Mouse (Mus musculus) adrenal gland, adult 8-10 months (tissue): ENCODE data around the gene Tmem248. TPM values are rescaled to one million over a fixed set of nuclear protein-coding genes. Genes with fewer than 3 reads are reported as not detected.

Experiments
- DNase-seq: peaks from one replicate; pipeline ENCODE4 v3.0.0; 2022
- total RNA-seq, 4 experiments: library from RNA; stranded (reverse); gene quantifications; 2 replicates each; pipeline ENCODE4 v1.2.4; 2022

Tmem248 gene
- total RNA-seq, 4 experiments from 2014 or later = 69.6 to 86.9 (median 75.6) TPM

DNA sequence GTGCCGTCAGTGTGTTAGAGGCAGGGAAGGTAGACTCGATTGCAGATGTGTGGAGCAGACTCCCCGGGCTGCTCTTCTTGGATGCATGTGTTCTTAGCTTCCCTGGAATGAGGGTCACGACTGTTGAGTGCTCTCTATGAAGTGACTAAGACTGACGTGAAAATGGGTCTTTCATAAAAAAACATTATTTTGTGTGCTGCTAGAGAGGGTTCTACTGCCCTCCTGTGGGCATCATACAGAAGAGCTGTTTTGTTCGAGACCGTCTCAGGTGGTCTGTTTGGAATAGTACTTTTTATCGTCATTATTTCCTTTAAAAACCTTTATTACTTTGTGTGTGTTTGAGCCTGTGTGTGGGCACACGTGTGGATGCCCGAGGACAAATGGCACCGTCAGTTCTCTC, 46.6 kb downstream of the Tmem248 start:
- DNase-seq = no peak

DNA sequence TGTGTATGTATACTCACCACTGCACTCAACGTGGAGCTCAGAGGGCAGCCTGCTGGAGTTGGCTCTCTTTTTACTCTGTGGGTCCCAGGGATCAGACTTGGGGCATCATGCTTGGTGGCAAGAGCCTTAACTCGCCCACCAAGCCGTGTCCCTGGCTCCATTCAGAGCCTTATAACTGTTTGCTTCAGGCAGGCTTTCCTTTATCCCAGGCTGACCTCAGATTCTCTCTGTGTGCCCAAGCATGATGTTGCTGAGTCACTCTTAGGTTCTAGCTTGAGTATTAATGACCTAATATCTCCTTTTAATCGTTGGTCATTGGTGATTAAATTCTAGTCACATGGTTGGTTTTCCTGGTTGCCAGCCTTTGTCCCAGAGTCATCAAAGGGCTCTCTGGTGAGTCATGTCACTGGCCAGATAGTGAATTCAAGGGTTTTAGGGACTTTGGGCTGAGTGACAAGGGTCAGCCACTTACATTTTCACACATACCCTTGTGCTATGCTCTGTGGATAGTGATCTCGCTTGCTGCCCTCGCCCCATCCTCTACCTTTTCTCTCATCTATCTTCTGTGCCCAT, 47.6 kb downstream of the Tmem248 start:
- DNase-seq = no peak

DNA sequence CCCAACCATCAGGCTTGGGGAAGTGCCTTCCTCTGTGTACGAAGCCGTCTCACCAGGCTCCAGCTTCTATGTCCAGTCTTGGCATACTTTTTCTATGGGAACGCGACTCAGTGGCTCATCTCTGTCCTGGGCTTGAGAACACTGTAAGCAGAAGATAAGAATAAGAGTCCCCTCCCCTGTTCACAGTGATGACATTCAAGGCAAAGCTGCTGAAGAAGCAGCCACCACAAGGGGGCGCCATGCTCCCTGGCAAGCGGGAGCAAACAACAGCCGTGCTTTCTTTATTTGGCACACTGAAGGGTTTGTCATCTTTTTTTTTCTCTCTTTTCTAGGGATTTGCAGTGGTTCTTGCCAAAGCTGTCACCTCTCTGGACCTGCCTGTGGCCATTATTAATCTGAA, 49.8 kb downstream of the Tmem248 start:
- DNase-seq = no peak

DNA sequence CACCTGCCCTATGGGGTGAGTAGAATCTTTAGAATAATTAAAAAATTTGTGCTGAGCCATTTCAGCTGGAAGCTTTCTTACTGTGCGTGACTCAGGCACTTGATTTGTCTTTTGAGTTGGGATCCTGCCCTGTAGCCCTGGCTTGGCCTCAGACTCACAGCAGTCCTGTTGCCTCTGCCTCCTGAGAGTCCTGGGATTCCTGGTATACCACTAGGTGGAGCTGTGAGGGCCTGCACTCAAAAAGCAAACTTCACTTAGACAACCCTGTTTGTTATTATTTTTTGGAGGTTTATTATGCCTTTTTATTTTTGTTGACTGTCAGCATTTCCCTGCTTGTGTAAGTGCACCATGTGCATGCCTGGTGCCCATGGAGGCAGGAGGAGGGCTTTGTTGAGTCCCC, 50.4 kb downstream of the Tmem248 start:
- no peak for DNase-seq

DNA sequence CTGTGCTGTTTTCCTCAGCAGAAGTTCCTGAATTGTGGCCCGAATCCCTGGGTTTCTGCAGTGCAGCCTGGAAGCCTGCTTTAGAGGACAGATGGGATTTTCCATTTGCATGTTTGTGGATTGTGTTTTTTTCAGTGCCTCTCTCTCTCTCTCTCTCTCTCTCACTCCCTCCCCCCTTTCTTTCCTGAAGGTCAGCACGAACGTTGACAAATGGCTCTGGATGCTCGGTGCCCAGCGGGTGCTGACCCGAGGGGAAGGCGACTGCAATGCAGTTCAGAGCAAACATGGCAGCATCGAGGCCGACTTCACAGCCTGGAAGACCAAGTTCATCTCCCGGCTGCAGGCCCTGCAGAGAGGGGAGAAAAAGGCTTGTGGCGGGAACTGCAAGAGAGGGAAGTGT, 52.1 kb downstream of the Tmem248 start:
- peak; percentile 63 for DNase-seq

DNA sequence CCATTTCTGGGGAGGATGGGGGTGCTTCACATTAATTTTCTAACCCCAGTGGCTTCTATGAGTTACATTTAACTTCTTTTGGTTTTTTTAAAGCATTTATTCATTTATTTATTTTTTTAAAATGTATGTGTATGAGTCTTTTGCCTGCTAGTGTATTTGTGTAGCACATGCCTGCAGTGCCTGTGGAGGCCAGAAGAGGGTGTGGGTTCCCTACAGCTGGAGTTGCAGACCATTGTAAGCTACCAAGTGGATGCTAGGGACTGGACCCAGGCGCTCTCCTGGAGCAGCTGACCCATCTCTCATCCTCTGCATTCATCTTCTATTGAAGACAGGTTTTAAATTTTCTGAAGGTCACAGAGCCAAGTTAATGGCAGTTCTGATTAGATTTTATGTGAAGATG, 55.5 kb downstream of the Tmem248 start:
- DNase-seq = no peak

DNA sequence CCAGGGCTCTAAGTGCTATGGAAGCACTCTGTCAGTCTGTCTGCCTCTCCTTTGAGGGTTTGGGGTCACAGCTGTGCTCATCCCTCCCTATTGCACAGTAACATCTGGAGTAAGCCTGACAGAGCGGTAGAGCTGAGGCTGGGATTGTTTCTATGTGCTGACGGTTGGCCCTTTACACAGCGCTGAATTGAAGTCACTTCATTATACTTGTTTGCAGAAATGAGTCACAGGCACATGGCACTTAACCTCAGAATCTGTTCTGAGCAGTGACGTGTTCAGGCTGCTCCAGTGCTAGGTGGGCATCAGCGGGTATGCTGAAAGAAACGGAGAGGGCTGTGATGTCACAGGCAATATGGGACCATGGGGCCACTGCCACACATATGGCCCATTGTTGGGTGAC, 56.2 kb downstream of the Tmem248 start:
- DNase-seq = no peak

DNA sequence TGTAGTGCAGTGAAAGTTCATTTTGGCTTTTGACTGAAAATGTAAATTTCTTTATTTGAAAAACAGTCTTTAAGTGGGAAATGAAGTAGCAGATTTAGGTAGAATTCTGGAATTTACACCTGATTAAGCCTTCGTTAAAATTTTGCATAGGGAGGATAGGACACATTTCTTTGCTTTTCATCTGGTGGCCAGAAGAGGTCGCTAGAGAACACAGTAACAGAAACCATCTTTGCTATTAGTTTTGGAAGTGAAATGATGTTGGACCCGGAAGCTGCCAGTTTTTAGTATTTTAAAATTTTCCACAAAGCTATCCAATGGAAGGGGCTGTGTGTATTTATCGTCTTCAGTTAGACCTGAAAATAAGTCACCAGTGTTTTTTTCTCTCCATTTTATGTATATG, 58.6 kb downstream of the Tmem248 start:
- DNase-seq = no peak

DNA sequence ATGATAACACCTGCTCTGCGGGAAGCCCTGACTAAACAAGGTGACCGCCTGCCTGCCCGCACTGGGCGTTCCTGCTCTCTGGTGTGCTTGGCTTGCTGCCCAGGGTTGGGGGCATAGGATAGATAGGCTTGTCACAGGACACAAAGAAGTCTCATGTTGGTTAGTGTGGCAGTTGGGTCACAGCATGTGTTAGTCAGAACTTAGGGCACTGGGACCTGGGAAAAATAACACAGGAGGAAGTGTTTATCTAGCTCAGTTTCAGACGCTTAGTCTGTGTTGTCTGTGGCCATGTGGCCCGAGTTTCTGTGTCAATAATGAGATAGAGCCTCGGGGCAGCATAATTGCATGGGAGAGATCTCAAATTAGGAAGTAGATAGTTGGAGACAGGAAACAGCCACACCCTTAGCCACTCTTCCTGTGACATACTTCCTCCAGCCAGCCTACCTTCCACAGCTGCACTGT, 61.2 kb downstream of the Tmem248 start:
- DNase-seq = no peak

DNA sequence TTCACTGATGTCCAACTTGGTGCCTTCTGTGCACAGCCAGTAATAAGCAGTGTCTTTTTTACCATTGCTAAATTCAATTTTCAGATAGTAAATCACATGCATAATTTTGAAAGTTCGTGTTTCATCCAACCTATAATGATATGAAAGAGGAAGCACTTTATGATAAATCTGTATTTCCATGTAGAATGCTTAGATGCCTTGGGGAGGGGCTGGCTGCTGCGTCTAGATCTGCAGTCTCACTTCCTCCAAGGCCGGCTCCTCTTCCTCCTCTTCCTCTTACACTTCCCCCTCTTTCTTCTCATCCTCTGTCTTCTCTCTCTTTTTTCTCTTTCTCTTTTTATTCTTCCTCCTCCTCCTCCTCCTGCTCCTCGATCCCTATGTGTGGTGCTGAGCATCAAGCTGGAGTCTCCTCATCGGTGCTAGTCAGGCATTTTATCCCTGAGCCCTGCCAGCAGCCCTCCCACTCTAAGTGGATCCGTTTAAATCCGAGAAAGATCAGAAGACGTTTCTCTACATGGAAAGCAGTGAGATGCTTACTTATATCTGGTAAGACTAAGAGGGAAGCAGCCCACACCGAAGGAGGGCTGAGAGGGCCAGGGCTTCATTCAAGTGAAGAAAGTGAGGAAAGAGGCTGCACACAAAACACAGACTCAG, 66.3 kb downstream of the Tmem248 start:
- DNase-seq = no peak

DNA sequence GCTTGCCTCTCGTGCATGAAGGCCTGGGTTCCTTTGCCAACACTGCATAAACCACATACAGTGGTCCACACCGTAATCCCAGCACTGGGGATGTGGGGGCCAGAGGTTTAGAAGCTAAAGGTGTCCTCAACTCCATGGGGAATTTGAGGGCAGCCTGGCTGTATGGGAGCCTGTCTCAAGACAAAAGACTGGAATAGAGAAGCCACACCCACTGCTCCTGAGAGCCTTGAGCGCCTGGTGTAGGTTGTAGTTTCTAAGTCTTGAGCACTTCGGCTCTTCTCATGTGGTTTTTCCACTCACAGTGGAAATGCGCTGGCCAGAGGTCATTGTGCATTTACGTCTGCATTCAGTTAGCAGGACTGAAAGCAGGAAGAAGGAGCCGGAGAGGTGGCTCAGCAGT, 71.2 kb downstream of the Tmem248 start:
- DNase-seq = no peak

DNA sequence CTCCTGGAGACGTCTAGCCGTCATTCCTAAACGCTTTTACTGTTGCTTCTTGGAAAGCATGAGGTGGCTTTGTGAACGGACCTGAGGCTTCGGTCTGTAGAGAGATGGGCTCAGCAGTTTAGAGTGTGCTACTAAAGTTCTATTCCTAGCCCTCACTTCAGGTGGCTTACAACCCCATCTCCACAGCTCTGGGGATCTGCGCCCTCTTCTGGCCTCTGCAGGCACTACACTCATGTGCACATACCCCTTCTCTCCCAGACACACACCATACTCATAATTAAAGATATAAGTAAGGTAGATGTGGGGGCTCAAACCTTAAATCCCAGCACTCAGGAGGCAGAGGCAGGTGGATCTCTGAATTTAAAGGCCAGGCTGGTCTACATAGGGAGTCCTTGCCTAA, 73.4 kb downstream of the Tmem248 start:
- DNase-seq = no peak

DNA sequence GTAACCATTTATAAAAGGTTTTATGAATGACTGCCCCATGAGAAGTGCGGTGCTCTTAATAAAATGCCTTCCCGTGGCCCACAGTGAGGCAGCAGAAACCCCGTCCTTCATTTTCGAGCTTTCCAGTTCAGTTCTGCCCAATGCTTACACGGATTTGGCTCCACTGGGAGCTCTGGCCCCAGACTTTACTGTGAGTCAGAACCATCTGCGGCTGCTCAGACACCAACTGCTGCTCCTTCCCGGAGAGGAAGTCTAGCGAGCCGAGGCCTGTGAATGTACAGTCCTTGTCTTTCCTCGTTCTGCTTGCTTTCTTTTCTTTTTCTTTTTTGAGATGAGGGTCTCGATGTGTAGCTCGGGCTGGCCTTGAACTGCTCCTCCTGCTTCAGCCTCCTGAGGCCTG, 73.9 kb downstream of the Tmem248 start:
- no peak for DNase-seq

DNA sequence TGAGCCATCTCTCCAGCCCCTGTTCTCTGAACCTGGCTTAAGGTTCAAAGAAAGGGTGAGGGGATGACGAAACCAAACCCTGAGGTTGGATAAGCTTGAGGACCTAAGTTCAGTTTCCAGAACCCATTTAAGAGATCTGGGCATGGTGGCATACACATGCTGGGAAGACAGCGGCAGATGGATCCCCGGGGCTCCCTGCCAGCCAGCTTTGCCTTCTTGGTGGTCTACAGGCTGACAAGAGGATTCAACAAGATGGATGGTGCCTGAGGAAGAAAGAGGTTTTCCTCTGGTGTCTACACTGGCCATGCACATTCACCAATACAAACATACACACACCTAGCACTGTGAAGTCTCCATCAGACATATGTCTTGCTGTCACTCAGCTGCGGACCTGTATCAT, 76.1 kb downstream of the Tmem248 start:
- DNase-seq = no peak

Other genes with a start within 250 kb of the Tmem248 start
- 10 to 100 TPM; 57.5 to 75.2 (median 68.5) TPM for gene Gusb, start 214.0 kb upstream of the Tmem248 start, total RNA-seq
- 100 to 1,000 TPM; 137 to 158 (median 148) TPM for gene Asl, start 187.8 kb upstream of the Tmem248 start, total RNA-seq
- gene Crcp, start 187.8 kb upstream of the Tmem248 start, total RNA-seq = 10 to 100 TPM; 44.8 to 48.3 (median 47.7) TPM
- gene Tpst1, start 143.8 kb upstream of the Tmem248 start, total RNA-seq = 10 to 100 TPM; 46.9 to 86.8 (median 67.7) TPM
- gene Kctd7, start 72.2 kb upstream of the Tmem248 start, total RNA-seq = 10 to 100 TPM; 14.5 to 19.6 (median 17.4) TPM
- gene Rabgef1, start 45.3 kb upstream of the Tmem248 start, total RNA-seq = 10 to 100 TPM; 32.0 to 53.7 (median 39.0) TPM
- gene Sbds, start 38.4 kb downstream of the Tmem248 start, total RNA-seq = 100 to 1,000 TPM; 101 to 115 (median 106) TPM
- 10 to 100 TPM; 34.0 to 36.4 (median 35.7) TPM for gene Tyw1, start 38.5 kb downstream of the Tmem248 start, total RNA-seq
- gene Caln1, start 152.4 kb downstream of the Tmem248 start, total RNA-seq = 10 to 100 TPM; 48.9 to 84.6 (median 58.6) TPM
- gene A330070K13Rik, start 167.6 kb downstream of the Tmem248 start, total RNA-seq = not detected